Comparison of ENCODE assay signal across 11 mouse cellular contexts in the genomic region with DNA sequence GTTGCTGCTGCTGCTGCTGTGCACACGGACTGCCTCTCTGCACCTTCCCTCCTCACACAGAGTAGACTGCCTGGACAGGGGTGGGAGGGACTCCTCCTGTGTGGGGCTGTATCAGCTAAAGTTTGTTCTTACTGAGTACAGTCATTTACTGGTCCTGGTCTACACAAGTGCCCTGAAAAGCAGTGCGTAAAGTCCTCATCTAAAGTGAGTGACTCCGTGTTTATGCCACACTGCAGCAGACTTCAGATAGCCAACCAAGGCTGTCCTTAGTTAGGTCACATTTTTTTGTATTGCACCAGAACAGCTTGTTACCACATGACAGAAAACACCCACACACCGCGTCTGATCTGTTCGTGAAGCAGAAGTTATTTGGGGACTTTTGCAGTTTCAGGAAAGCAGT. TPM values are rescaled to one million over a fixed set of nuclear protein-coding genes. Genes with fewer than 3 reads are reported as not detected.
DNase-seq lines count a peak whose midpoint lies in the region; ATAC-seq lines count a peak whose summit lies in the region.
"Had no signal": no experiment of that assay in that cellular context is flagged by ENCODE, and none has a peak within 500 bp of the region (broad histone marks: within the 10 kb centered on the region; RNA-seq: fewer than 3 reads in every experiment).

No protein-coding gene starts in this region.

- peaks cover 6% of the 10 kb centered on the region for H3K36me3 ChIP-seq in heart, embryonic 11.5 days (ENCODE audit: control insufficient read depth, insufficient read depth, low read length)
- H3K36me3 ChIP-seq in forebrain, embryonic 13.5 days (ENCODE audit: poor library complexity, severe bottlenecking), result peaks cover 7% of the 10 kb centered on the region; the same call in 1 of the 2 replicates
- H3K36me3 ChIP-seq: G1E had no signal

- no peak overlapping the region for H3K4me2 ChIP-seq in heart, embryonic 11.5 days
- H3K4me2 ChIP-seq in forebrain, embryonic 13.5 days, result no peak overlapping the region
- H3K4me2 ChIP-seq: heart, embryonic 13.5 days had no signal

- 76% methylated on average over 6 of the region's 6 CpGs for WGBS in heart, embryonic 11.5 days (ENCODE audit: insufficient replicate concordance)
- 82% methylated on average over 6 of the region's 6 CpGs for WGBS in forebrain, embryonic 13.5 days

- no peaks in the 10 kb centered on the region for H3K9me3 ChIP-seq in heart, embryonic 11.5 days (replicated peaks; ENCODE audit: control insufficient read depth, low read length)
- H3K9me3 ChIP-seq in forebrain, embryonic 13.5 days (replicated peaks), result no peaks in the 10 kb centered on the region
- H3K9me3 ChIP-seq: heart, embryonic 13.5 days; megakaryocyte, embryonic 14.5 days had no signal

- peaks cover 8% of the 10 kb centered on the region for H3K4me1 ChIP-seq in heart, embryonic 11.5 days (ENCODE audit: control insufficient read depth, insufficient read depth, low read length)
- H3K4me1 ChIP-seq in forebrain, embryonic 13.5 days, result peaks cover 2% of the 10 kb centered on the region; the same call in 1 of the 2 replicates

- no peak overlapping the region for H3K27ac ChIP-seq in heart, embryonic 11.5 days (ENCODE audit: low read depth, low read length)
- H3K27ac ChIP-seq in forebrain, embryonic 13.5 days, result no peak overlapping the region
- H3K27ac ChIP-seq: heart, embryonic 13.5 days had no signal

- no peak overlapping the region for H3K9ac ChIP-seq in heart, embryonic 11.5 days (ENCODE audit: low read depth, low read length)
- no peak overlapping the region for H3K9ac ChIP-seq in forebrain, embryonic 13.5 days
- H3K9ac ChIP-seq: heart, embryonic 13.5 days had no signal

- no peaks in the 10 kb centered on the region for H3K27me3 ChIP-seq in heart, embryonic 11.5 days (ENCODE audit: control insufficient read depth, insufficient read depth, low read length)
- no peaks in the 10 kb centered on the region for H3K27me3 ChIP-seq in forebrain, embryonic 13.5 days
- H3K27me3 ChIP-seq: heart, embryonic 13.5 days; megakaryocyte, embryonic 14.5 days had no signal

- H3K4me3 ChIP-seq in heart, embryonic 11.5 days (ENCODE audit: low read depth, low read length), result no peak overlapping the region
- no peak overlapping the region for H3K4me3 ChIP-seq in forebrain, embryonic 13.5 days
- H3K4me3 ChIP-seq: heart, embryonic 13.5 days; megakaryocyte, embryonic 14.5 days had no signal

- ATAC-seq in heart, embryonic 11.5 days (replicated peaks; ENCODE audit: insufficient number of reproducible peaks, low FRiP score, low TSS enrichment), result no peak
- ATAC-seq in CD4-positive, CD25-positive, alpha-beta regulatory T cell, adult 4 months, result peak; percentile 98
- no peak for ATAC-seq in forebrain, embryonic 13.5 days

- peak; percentile 95 for DNase-seq in heart, adult 11 months
- peak; percentile 53 to 82 for DNase-seq in frontal cortex, postnatal 36 days (ENCODE audit: low spot score in 2 of 2)
- peak; percentile 75 for DNase-seq in lung, postnatal 25 days (ENCODE audit: low spot score)
- peak; percentile 50 for DNase-seq in thymus, postnatal 25 days
- no peak for DNase-seq in embryo, embryonic 11 days

RNA-seq across cellular contexts. Expression of a gene that starts 27.4 kb away (rescaled TPM):
- 41.4 and 51.7 TPM in 2 replicates for polyA plus RNA-seq in heart, embryonic 11.5 days (2014; fragmentation: Nextera tagmentation; extraction: Ambion mirVana)
- 10 to 100 TPM; 30.9 to 41.6 TPM for polyA plus RNA-seq in CD4-positive, CD25-positive, alpha-beta regulatory T cell, adult 4 months (2017; shearing (Covaris generic))
- polyA plus RNA-seq in forebrain, embryonic 13.5 days (2015; fragmentation: Nextera tagmentation; extraction: Ambion mirVana), result 36.6 and 37.8 TPM in 2 replicates
- polyA plus RNA-seq: G1E had no signal

RNA-seq across cellular contexts. Expression of a gene that starts 42.9 kb away (rescaled TPM):
- polyA plus RNA-seq in heart, embryonic 11.5 days (2014; fragmentation: Nextera tagmentation; extraction: Ambion mirVana), result 38.7 TPM in 2 replicates
- polyA plus RNA-seq in CD4-positive, CD25-positive, alpha-beta regulatory T cell, adult 4 months (2017; shearing (Covaris generic)), result not detected
- polyA plus RNA-seq in forebrain, embryonic 13.5 days (2015; fragmentation: Nextera tagmentation; extraction: Ambion mirVana), result 9.3 and 9.7 TPM in 2 replicates
- polyA plus RNA-seq: G1E had no signal

Comparison
In these comparisons a context has a peak if more than half of its experiments do, and no peak if none do; other contexts are left out.
1. RNA of a gene that starts 42.9 kb away (polyA plus RNA-seq): 38.7 TPM in heart, embryonic 11.5 days and 9.3 to 9.7 TPM in forebrain, embryonic 13.5 days; not detected in CD4-positive, CD25-positive, alpha-beta regulatory T cell, adult 4 months; every median in the first group is over 10 times any median in the second.